Mouse (Mus musculus) right cerebral cortex, adult 2 months (tissue): ENCODE results near the gene Gbf1.
A peak's percentile ranks its signal among the peaks of the same experiment; 100 is the strongest.
"Not testable (repeated sequence)": the region's sequence is repeated elsewhere in the genome, so short reads cannot be mapped to it uniquely, and the experiment has no call there.

Source experiments
- DNase-seq, 2 experiments: peaks; one replicate each; pipeline ENCODE4 v3.0.0; 2021 to 2022; ENCODE audit warnings: low spot score in 2 of 2

Gene Gbf1

GRCm38 (mm10) chr19:46147511-46148371 is 4.6 kb upstream of the Gbf1 start, which contains the start of gene Pitx3:
Gene Pitx3, minus strand, starts transcription at chr19:46148326.
- no peak for DNase-seq

- DNase-seq = peak; percentile 23 to 34
Measured at GRCm38 (mm10) chr19:46148372-46148760, 3.9 kb upstream of the Gbf1 start.

GRCm38 (mm10) chr19:46149091-46149490 is 3.2 kb upstream of the Gbf1 start:
- no peak for DNase-seq

GRCm38 (mm10) chr19:46165950-46166349 is 13.6 kb downstream of the Gbf1 start:
- DNase-seq = no peak

GRCm38 (mm10) chr19:46167169-46167568 is 14.9 kb downstream of the Gbf1 start:
- not testable (repeated sequence) for DNase-seq

- DNase-seq = no peak
Measured at GRCm38 (mm10) chr19:46169396-46169795, 17.1 kb downstream of the Gbf1 start.

GRCm38 (mm10) chr19:46169913-46170312 is 17.6 kb downstream of the Gbf1 start:
- DNase-seq = no peak

- DNase-seq = no peak
Measured at GRCm38 (mm10) chr19:46172541-46172940, 20.2 kb downstream of the Gbf1 start.

GRCm38 (mm10) chr19:46175173-46175572 is 22.9 kb downstream of the Gbf1 start:
- no peak for DNase-seq

GRCm38 (mm10) chr19:46177046-46177445 is 24.7 kb downstream of the Gbf1 start:
- DNase-seq = no peak

- no peak for DNase-seq
Measured at GRCm38 (mm10) chr19:46180274-46180673, 28.0 kb downstream of the Gbf1 start.

GRCm38 (mm10) chr19:46182241-46182640 is 29.9 kb downstream of the Gbf1 start:
- no peak for DNase-seq

- DNase-seq = no peak
Measured at GRCm38 (mm10) chr19:46186611-46187010, 34.3 kb downstream of the Gbf1 start.

GRCm38 (mm10) chr19:46187203-46187602 is 34.9 kb downstream of the Gbf1 start:
- DNase-seq = no peak

GRCm38 (mm10) chr19:46198293-46198692 is 46.0 kb downstream of the Gbf1 start:
- no peak for DNase-seq

- DNase-seq = no peak
Measured at GRCm38 (mm10) chr19:46198891-46199290, 46.6 kb downstream of the Gbf1 start.

- no peak for DNase-seq
Measured at GRCm38 (mm10) chr19:46204166-46204565, 51.9 kb downstream of the Gbf1 start.

- no peak for DNase-seq
Measured at GRCm38 (mm10) chr19:46205680-46206079, 53.4 kb downstream of the Gbf1 start.

- DNase-seq = no peak
Measured at GRCm38 (mm10) chr19:46210951-46211350, 58.6 kb downstream of the Gbf1 start.

- no peak for DNase-seq
Measured at GRCm38 (mm10) chr19:46214541-46214940, 62.2 kb downstream of the Gbf1 start.

GRCm38 (mm10) chr19:46215401-46215800 is 63.1 kb downstream of the Gbf1 start:
- no peak for DNase-seq

- no peak for DNase-seq
Measured at GRCm38 (mm10) chr19:46216716-46217115, 64.4 kb downstream of the Gbf1 start.

GRCm38 (mm10) chr19:46217347-46217746 is 65.0 kb downstream of the Gbf1 start:
- not testable (repeated sequence) for DNase-seq

GRCm38 (mm10) chr19:46220116-46220515 is 67.8 kb downstream of the Gbf1 start:
- no peak for DNase-seq
